Mouse (Mus musculus): Measurements from ENCODE around the gene Kif19a. TPM values are rescaled to one million over a fixed set of nuclear protein-coding genes. Genes with fewer than 3 reads are reported as not detected.

The Kif19a gene
- total RNA-seq, 2 experiments from 2014 or later: 3.2 to 4.2 TPM

- DNase-seq: no peak
Observed at GRCm38 (mm10) chr11:114807686-114808427, 42.7 kb downstream of the Kif19a start.

GRCm38 (mm10) chr11:114809371-114809770 lies 44.2 kb downstream of the Kif19a start:
- no peak for DNase-seq

- no peak for DNase-seq
Observed at GRCm38 (mm10) chr11:114810344-114810743, 45.2 kb downstream of the Kif19a start.

GRCm38 (mm10) chr11:114812731-114813240 lies 47.6 kb downstream of the Kif19a start:
- peak; percentile 99 for DNase-seq

- no peak for DNase-seq
Observed at GRCm38 (mm10) chr11:114814873-114815592, 49.8 kb downstream of the Kif19a start.

- no peak for DNase-seq
Observed at GRCm38 (mm10) chr11:114816934-114817333, 51.7 kb downstream of the Kif19a start.

- no peak for DNase-seq
Observed at GRCm38 (mm10) chr11:114818185-114818584, 53.0 kb downstream of the Kif19a start.

GRCm38 (mm10) chr11:114819110-114819509 lies 53.9 kb downstream of the Kif19a start:
- no peak for DNase-seq

GRCm38 (mm10) chr11:114820444-114820843 lies 55.3 kb downstream of the Kif19a start:
- no peak for DNase-seq

- no peak for DNase-seq
Observed at GRCm38 (mm10) chr11:114821325-114821724, 56.1 kb downstream of the Kif19a start.

GRCm38 (mm10) chr11:114822727-114823126 lies 57.5 kb downstream of the Kif19a start:
- DNase-seq: peak; percentile 48

GRCm38 (mm10) chr11:114823199-114823725 lies 58.1 kb downstream of the Kif19a start:
- DNase-seq: no peak

- DNase-seq: no peak
Observed at GRCm38 (mm10) chr11:114826686-114827085, 61.5 kb downstream of the Kif19a start.

GRCm38 (mm10) chr11:114829499-114830432 lies 64.6 kb downstream of the Kif19a start:
- DNase-seq: peak; percentile 66

GRCm38 (mm10) chr11:114830433-114830773 lies 65.2 kb downstream of the Kif19a start:
- no peak for DNase-seq

GRCm38 (mm10) chr11:114833166-114833565 lies 68.0 kb downstream of the Kif19a start:
- DNase-seq: no peak

Other genes starting within 250 kb of the Kif19a start
- gene Rpl38, start 96.9 kb upstream of the Kif19a start, total RNA-seq (2021): 1,000 to 10,000 TPM in 1 of 2 experiments, 100 to 1,000 TPM in 1; 978 to 1,057 TPM
- gene Ttyh2, start 90.0 kb upstream of the Kif19a start, total RNA-seq (2021): 10 to 100 TPM; 74.5 to 75.9 TPM
- gene Dnaic2, start 38.0 kb upstream of the Kif19a start, total RNA-seq (2021): 1 to 10 TPM; 1.0 to 1.1 TPM
- 1 to 10 TPM; 2.2 to 2.5 TPM for gene Btbd17, start 30.6 kb downstream of the Kif19a start, total RNA-seq (2021)
- not detected for gene Gpr142, start 33.5 kb downstream of the Kif19a start, total RNA-seq (2021)
- 10 to 100 TPM; 58.5 to 63.6 TPM for gene Gprc5c, start 85.8 kb downstream of the Kif19a start, total RNA-seq (2021)
- 1 to 10 TPM; 1.1 to 1.2 TPM for gene Cd300a, start 124.7 kb downstream of the Kif19a start, total RNA-seq (2021)
- under 1 TPM; 0.35 to 0.47 TPM for gene Cd300lb, start 169.0 kb downstream of the Kif19a start, total RNA-seq (2021)
- gene Cd300c, start 203.8 kb downstream of the Kif19a start, total RNA-seq (2021): not detected
- gene Cd300ld, start 224.5 kb downstream of the Kif19a start, total RNA-seq (2021): under 1 TPM; 0.34 to 0.47 TPM
- gene Cd300c2, start 236.5 kb downstream of the Kif19a start, total RNA-seq (2021): 1 to 10 TPM in 1 of 2 experiments, under 1 TPM in 1; 0.96 to 1.4 TPM

Measured in gastrocnemius, postnatal 10 days (tissue).